Mouse (Mus musculus) left cerebral cortex, postnatal 36 days (tissue): ENCODE measurements around the gene Grid1. TPM values are rescaled to one million over a fixed set of nuclear protein-coding genes. Genes with fewer than 3 reads are reported as not detected.

ENCODE experiments used
- DNase-seq, 2 experiments: peaks; one replicate each; pipeline ENCODE4 v3.0.0; 2021 to 2022; ENCODE audit warnings: low spot score in 2 of 2, mixed read lengths in 1 of 2
- intact Hi-C: fragments of 180-260 bp; cut with DNase I; formaldehyde crosslinking; loops from one replicate; pipeline ENCODE4 v1.15.1; 2025
- total RNA-seq, 2 experiments: library from RNA; stranded (reverse); gene quantifications; 2 replicates each; pipeline ENCODE4 v1.2.3; 2021

The Grid1 gene
- total RNA-seq, 2 experiments from 2014 or later: 52.0 to 52.3 TPM

DNA sequence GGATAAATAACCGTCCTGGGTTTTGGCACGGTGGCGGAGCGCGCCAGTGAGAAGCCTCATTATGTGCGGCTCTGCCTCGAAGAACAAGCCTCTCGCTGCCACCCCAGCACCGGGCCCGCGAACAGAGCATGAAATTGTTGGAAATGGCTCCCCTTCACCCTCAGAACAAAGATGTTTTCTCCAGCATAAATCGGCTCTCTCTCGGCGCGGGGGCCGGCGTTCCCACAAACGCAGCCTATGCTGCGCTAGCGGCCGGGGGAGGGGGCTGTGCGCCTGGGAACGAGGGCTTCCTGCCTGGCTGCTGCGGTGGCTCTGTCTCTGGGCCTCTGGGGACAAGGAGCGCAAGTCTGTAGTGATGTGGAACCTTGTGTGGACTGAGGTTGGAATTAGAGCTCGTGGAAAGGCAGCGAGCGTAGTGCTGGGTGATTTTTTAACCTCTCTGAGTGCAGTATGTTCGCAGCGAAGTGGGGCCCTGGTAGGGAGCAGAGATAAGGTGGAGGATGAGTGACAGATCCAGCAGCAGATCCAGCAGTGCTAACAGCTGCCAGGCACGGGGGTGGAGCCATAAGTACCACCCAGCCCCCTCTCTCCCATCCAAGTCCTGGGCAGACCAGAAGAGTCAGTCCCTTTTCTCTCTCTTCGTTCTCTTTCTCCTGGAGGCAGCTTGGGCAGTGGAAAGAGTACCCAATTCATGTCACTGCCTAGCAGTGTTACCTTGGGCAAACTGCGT, 76.5 kb downstream of the Grid1 start:
- DNase-seq: peak; percentile 67 to 70
- intact Hi-C loops: no loop called here

DNA sequence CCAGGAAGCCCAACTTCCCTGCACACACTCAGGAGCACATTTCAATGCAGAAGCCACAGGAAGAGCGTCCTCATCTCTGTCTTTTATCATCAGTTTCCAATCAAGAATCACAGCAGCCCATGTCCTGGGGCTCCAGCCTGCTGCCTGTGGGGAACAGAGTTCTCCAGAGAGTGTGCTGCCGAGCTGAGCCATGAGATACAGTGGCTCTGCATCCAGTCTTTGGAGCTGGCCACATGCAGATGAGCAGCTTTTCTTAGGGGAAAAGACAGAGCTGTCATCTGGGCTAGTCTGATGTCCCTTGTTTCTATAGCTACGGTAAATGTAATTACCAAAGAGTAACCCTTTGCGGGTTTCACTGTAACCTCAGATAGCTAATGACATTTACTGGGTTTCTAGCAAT, 83.9 kb downstream of the Grid1 start:
- no peak for DNase-seq
- intact Hi-C loops: no loop called here

DNA sequence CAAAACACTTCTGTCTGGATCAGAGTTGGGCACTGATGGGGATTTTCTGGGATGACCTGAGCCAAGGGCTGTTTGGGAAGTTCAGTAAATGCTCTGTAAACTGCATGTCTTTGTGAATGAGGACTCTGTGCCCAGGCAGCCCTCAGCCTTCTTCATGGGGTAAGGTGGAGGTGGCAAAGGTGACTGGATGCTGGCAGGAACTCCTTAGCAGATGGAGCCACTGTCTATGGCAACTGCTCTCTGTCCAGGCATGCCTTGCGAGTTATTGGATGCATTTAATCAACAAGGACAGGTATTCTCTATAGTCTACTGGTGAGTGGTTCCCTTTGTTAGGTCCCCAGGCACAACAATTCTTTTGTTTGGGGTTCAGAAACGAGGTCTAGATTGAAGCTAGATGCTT, 85.8 kb downstream of the Grid1 start:
- intact Hi-C loops: no loop called here
- DNase-seq: no peak

DNA sequence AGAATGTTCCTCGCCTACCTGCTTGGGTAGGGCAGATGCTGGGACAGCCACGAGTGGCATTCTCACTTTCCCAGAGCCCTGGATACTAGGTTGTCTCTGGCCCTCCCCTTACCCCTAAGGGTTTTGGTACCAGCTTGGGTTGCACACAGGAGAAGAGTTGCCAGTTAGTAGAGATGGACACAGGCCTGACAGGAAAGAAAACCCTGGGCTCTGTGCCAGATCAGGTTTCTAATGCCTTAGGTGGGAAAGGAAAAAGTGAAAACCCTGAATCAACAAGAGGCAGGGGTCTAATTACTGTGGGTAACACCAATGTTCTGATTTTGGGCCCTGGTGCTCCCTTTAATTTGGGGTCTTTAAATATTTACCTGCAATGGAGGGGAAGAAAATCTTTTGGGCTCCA, 88.5 kb downstream of the Grid1 start:
- intact Hi-C loops: no loop called here
- DNase-seq: no peak

GRCm38 (mm10) chr14:34908804-34909203, 88.9 kb downstream of the Grid1 start:
- intact Hi-C loops: no loop called here

GRCm38 (mm10) chr14:34916315-34916714, 96.4 kb downstream of the Grid1 start:
- intact Hi-C loops: no loop called here
- DNase-seq: no peak

More at GRCm38 (mm10) chr14:34908804-34909203, 88.9 kb downstream of the Grid1 start:
- no peak for DNase-seq

- intact Hi-C loops: no loop called here
- DNase-seq: no peak
Observed at GRCm38 (mm10) chr14:34917111-34917510, 97.2 kb downstream of the Grid1 start.

DNA sequence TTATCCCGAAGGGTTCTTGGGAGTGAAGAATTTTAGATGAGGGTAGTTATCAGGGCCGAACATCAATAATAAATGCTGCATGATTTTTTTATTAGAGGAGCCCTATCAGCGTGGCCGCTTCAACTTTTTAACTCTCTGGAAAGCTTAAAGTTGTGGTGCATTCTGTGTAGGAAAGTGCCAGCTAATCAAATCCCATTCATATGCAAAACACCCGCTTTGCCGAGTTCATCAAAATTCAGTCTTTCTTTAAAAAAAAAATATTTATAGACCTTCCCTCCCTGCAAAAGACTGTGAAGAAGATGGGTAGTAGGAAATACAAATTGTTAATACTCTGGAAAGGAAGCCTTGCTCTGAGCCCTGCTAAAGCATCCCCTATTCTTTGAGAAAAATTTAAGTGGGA, 99.3 kb downstream of the Grid1 start:
- intact Hi-C loops: no loop called here
- DNase-seq: no peak

- intact Hi-C loops: no loop called here
- no peak for DNase-seq
Observed at GRCm38 (mm10) chr14:34921265-34921664, 101.4 kb downstream of the Grid1 start.

- no peak for DNase-seq
- intact Hi-C loops: no loop called here
Observed at GRCm38 (mm10) chr14:34925021-34925420, 105.1 kb downstream of the Grid1 start.

GRCm38 (mm10) chr14:34930040-34930719, 110.3 kb downstream of the Grid1 start:
- intact Hi-C loops: no loop called here
- no peak for DNase-seq

- intact Hi-C loops: no loop called here
- no peak for DNase-seq
Observed at GRCm38 (mm10) chr14:34933197-34933596, 113.3 kb downstream of the Grid1 start.

- intact Hi-C loops: no loop called here
- DNase-seq: no peak
Observed at GRCm38 (mm10) chr14:34936192-34936770, 116.4 kb downstream of the Grid1 start.

GRCm38 (mm10) chr14:34944390-34944979, 124.6 kb downstream of the Grid1 start:
- intact Hi-C loops: loop anchor here (5.0 kb wide), 1 partner anchor 52 kb away; no protein-coding TSS in a partner anchor
- peak; percentile 55 to 62 for DNase-seq

GRCm38 (mm10) chr14:34945471-34946313, 125.8 kb downstream of the Grid1 start:
- intact Hi-C loops: no loop called here
- DNase-seq: no peak

- no peak for DNase-seq
- intact Hi-C loops: no loop called here
Observed at GRCm38 (mm10) chr14:34946314-34946583, 126.3 kb downstream of the Grid1 start.

DNA sequence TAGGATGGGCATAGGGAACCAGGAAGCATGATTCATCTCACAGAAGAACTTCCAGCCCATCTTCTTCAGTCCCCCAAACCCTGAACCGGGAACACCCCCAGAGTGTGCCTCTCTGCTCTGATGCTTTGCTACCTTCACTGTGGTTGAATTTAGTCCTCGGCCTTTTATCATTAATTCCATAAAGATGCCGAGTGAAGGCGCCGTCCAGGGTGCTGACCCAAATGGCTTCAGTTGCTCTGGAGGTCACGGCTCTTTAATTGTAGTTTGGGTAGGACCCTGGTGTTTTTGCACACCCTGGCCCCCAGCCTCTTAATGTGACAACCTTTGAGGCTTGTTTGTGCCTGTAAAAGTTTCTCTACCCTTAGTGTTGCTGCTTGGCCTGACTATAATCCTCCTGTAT, 128.3 kb downstream of the Grid1 start:
- no peak for DNase-seq

GRCm38 (mm10) chr14:34952311-34952710, 132.4 kb downstream of the Grid1 start:
- intact Hi-C loops: no loop called here
- no peak for DNase-seq

More for the DNA sequence above, 128.3 kb downstream of the Grid1 start:
- intact Hi-C loops: no loop called here

- peak in 1 of 2 experiments; percentile 32 for DNase-seq
- intact Hi-C loops: no loop called here
Observed at GRCm38 (mm10) chr14:34953566-34953965, 133.7 kb downstream of the Grid1 start.

DNA sequence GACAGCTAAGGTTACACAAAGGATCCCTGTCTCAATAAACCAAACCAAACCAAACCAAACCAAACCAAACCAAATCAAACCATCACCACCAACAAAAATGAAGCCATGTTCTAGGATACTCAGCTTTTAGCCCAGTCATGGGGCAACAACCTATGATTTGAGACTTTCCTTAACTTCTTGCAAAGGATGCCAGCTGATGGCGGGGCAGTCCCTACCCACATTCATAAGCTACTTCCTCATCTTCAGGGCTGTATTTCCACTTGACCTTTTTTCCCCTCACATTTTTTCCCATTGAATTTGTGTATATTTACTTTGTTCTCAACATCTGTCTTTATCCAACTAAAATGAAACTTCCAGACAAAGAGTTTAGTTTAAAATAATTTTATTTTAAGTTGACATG, 135.8 kb downstream of the Grid1 start:
- intact Hi-C loops: no loop called here
- DNase-seq: no peak
